Mouse (Mus musculus): ENCODE results near the gene Nop2. TPM values are rescaled to one million over a fixed set of nuclear protein-coding genes. Genes with fewer than 3 reads are reported as not detected.

Nop2 gene
- total RNA-seq, 2 experiments from 2014 or later, result 6.7 to 11.8 TPM

DNA sequence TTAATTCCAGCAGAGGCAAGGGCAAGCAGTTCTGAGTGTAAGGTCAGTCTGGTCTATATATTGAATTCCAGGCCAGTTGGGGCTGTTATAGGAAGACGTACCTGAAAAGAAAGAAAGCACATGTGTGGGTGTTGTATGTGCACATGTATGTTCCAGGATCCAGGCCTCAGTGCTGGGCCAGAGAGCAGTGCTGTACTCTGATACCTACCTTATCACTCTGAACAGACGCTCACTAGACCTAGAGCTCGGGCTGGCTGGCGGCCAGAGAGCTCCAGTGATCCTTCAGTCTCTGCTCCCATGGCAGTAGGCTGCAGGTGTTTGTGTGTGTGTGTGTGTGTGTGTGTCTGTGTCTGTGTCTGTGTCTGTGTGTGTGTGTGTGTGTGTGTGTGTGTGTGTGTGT, 27.5 kb upstream of the Nop2 start:
- peak; percentile 97 for ATAC-seq (replicated peaks; ENCODE audit: low FRiP score, poor library complexity, severe bottlenecking)

DNA sequence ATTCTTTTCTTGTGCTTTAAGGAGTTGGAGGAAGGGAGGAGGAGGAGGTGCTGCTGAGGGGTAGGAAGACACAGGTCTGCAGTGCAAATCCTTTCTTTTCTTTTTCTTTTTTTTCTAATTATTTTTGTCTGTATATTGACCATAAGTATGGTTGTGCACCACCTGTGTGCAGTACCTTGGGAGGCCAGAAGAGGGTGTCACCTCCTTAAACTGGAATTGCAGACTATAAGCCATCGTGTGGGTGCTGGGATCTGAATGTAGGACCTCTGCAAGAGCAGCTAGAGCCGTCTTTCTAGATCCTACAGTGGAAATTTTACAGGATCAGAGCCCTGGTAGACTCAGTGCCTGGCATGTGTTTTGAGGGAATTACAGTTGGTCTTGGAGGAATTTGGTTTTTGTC, 24.0 kb upstream of the Nop2 start:
- ATAC-seq (replicated peaks; ENCODE audit: low FRiP score, poor library complexity, severe bottlenecking), result no peak

DNA sequence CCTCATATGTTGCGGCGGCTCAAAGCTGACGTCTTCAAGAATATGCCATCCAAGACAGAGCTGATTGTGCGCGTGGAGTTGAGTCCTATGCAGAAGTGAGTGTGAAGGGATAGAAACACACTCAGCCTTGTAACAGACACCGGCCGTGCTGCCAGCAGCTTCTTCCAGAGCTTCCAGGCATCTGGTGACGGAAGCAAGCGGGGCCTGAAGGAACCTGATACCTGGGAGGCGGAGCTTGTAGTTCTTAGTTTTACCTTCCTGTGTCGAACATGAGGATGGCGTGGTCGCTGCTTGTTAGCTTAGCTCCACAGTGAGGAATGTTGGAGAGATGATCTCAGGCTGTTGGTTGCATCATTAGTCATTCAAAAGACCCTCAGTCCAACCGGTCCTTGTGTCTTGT, 22.3 kb upstream of the Nop2 start:
- no peak for ATAC-seq (replicated peaks; ENCODE audit: low FRiP score, poor library complexity, severe bottlenecking)

DNA sequence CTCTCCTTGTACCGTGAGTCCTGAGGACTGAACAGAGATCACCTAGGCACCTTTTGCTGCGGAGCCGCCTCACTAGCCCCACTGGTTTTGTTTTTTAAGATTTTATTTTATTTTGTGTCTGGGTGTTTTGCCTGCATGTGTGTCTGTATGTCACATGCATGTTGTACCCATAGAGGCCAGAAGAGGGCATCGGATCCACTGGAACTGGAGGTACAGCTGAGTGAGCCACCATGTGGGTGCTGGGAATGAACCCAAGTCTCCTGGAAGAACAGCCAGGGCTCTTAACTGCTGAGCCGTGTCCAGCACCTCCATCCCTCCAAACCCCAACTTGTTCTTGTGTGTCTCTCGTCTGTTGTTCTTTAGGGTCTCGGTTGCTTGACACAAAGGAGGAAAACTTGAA, 20.8 kb upstream of the Nop2 start:
- ATAC-seq (replicated peaks; ENCODE audit: low FRiP score, poor library complexity, severe bottlenecking), result 0 out of 2 replicates have a peak, but pooled peaks have one; percentile 48

DNA sequence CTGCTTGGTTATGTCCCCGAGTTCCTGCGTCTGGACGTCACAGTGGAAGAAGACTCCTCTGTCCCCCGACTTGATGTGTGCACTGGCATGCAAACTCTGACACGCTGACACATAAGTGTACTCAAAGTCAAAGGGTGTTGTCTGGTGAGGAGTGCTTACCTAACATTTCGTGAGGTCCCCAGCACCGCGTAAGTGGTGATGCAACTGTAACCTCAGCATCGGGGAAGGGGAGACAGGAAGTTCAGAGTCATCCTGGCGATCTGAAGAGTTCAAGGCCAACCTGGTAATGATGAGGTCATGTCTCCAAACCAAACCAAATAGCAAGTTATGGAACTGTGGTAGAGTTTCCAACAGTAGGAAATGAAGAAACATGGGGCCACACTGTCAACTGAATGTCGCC, 19.2 kb upstream of the Nop2 start:
- no peak for ATAC-seq (replicated peaks; ENCODE audit: low FRiP score, poor library complexity, severe bottlenecking)

DNA sequence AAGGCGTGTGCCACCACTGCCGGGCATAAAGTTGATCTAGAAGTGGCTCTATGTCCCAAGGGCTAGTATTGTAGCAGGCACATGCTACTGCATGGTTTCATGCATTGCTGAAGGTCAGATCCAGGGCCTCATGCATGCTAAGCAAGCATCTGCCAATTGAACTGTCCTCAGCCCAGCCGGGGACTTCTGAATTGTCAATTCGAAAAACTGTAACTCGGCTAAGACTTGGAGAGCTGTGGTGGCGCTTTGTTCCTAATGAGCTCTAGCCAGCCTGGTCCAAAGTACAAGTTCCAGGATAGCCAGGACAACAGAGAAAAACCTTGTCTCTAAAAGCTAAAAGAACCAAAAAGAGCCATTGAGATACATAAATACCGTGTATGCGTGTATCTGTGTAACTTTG, 12.3 kb upstream of the Nop2 start:
- no peak for ATAC-seq (replicated peaks; ENCODE audit: low FRiP score, poor library complexity, severe bottlenecking)

DNA sequence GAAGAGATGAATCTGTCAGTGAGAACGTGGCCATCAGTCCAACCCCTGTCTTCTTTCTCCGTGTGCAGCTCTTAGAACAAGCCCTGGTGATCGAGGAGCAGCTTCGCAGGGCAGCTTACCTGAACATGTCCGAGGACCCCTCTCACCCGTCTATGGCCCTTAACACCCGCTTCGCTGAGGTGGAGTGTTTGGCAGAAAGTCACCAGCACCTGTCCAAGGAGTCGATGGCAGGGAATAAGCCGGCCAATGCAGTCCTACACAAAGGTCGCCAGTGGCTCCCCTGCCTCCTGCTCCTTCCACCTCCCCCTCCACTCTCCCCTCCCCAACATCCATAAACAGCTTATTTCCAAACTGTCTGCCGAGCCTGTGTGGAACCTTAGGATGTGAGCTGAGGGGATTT, 3.0 kb upstream of the Nop2 start:
- no peak for ATAC-seq (replicated peaks; ENCODE audit: low FRiP score, poor library complexity, severe bottlenecking)

DNA sequence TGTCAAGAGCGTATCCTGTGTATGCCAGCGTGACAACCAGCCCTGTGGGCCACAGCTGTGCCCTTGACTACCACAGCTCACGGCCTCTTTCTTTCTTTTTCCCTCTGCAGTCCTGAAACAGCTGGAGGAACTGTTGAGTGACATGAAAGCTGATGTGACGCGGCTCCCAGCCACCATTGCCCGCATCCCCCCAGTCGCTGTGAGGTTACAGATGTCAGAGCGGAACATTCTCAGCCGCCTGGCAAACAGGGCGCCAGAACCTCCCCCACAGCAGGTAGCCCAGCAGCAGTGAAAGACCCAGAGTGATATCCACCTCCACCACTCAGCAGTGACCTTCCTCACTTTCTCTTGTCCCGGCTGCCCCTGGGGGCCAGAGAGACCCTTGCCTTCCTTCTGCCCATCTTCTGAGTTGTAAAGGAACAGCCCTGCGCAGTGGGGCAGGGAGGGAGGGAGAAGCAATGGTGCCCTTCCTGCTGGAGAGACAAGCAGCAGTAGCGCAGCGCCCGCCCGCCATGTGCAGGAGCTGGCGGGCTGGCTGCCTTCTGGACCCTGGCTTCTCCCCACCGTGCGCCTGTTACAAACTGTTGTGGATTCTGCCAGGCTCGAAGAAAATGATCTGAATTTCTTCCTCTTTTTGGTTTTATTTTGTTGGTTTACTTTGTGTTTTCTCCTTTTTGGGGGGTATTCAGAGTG, 1.9 kb upstream of the Nop2 start:
- no peak for ATAC-seq (replicated peaks; ENCODE audit: low FRiP score, poor library complexity, severe bottlenecking)

DNA sequence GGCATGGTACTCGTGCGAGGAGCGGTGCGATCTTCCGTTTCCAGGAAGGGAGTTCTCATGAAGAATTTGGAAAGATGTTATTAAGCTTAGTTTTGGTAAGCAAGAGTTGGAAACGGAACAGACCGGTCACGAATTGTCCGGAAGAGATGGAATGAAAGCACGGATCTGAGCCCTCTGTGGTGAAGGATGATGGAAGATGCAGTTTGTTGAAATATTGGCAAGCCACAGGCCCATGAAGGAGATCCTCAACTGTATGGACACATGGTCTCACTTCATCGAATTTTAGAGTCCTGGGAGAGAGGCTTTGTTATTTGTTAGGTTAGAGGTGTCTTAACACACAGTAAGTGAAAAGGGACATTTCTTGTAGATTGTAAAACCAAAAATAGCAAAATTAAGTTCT, 761 bp downstream of the Nop2 start:
- ATAC-seq (replicated peaks; ENCODE audit: low FRiP score, poor library complexity, severe bottlenecking), result no peak

DNA sequence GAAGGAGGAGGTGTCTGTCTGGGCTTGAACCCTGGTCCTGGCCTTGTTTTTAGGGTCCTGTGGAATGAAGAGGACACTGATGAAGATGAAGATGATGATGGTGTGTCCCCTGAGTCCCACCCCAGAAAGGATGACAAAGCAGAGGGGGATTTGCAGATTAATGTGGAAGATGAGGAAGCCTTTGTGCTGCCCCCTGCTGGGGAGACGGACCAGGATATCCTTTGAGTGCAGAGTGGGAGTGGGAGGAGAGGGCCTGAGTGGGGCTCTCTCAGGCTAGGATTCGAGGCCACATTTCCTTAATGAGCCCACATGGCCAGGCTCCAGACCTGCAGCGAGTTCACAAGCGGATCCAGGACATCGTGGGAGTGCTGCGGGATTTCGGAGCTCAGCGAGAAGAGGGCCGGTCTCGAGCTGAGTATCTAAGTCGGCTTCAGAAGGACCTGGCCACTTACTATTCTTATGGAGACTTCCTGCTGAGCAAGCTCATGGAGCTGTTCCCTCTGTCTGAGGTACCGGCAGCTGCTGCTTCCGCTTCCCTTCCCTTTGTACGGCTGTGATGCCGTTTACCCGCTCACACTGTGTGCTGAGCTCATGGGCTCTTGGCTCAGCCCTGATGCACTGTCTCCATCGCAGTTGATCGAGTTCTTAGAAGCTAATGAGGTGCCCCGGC, 5.4 kb downstream of the Nop2 start:
- peak; percentile 57; the same call in 1 of the 2 replicates for ATAC-seq (replicated peaks; ENCODE audit: low FRiP score, poor library complexity, severe bottlenecking)

DNA sequence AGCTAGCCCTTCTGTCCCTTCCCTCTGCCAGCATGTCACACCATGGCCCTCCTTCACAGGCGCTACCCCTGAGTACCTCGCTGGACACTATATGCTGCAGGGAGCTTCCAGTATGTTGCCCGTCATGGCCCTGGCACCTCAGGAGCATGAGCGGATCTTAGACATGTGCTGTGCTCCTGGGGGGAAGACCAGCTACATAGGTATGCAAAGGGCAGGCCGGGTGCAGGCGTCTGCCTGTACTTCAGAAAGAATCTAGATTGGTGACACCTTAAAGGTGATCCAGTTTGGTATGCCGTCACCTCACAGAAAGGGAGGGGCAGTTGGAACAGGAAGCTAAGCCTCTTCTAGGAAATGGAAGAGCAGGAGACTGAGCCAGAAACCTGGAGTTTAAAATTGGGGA, 8.0 kb downstream of the Nop2 start:
- no peak for ATAC-seq (replicated peaks; ENCODE audit: low FRiP score, poor library complexity, severe bottlenecking)

DNA sequence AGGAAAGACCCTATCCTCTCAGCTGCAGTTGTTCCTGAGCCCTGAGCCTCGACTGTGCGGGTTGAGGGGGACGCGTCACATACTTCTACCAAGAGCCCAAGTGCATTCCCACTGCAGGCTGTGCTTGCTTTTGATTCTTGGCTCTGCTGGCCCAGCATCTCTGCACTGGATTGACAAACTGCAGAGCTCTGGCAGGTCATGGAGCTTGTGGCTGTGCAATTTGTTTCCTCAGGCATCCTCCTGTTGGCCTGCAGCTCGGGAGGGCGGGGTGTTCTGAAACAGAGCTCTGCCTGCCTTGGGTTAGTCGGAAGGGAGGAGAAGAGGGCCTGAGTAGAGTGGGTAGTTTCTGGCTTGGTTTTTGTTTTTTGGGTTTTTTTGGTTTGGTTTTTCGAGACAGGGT, 10.7 kb downstream of the Nop2 start:
- ATAC-seq (replicated peaks; ENCODE audit: low FRiP score, poor library complexity, severe bottlenecking), result no peak

DNA sequence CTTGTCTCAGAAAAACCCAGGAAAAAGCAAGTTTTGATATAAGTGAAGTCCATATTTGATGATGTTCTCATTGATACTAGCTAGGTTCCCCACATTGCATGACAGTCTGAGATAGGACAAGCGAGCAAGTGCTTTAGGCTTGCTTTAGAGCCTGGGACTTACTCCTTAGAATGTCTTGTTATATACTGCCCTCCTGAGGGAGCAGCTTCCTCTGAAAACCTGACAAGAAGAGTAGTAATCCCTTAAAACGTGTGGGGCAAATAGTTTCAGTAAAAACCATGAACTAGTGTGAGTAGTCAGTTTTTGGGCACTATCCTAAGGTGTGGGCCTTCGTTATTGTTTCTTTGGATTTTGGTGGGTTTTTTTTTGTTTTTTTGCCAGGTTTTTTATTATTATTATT, 11.4 kb downstream of the Nop2 start:
- no peak for ATAC-seq (replicated peaks; ENCODE audit: low FRiP score, poor library complexity, severe bottlenecking)

DNA sequence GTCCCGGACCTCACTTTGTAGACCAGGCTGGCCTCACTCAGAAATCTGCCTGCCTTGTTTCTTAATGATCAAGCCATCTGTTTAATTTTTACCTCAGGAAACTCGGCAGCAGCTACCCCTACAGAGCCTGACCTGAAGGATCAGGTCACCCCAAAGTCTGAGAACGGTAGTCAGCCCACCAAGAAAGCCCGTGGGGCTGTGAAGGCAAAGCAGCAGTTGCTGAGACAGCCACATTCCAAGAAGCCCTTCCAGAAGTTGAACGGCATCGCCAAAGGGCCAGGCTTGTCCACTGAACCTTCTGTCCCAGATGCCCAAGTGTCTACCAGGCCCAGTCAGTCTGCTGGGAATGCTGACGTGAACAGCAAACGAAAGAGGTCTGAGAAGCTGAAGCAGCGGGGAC, 12.2 kb downstream of the Nop2 start:
- no peak for ATAC-seq (replicated peaks; ENCODE audit: low FRiP score, poor library complexity, severe bottlenecking)

DNA sequence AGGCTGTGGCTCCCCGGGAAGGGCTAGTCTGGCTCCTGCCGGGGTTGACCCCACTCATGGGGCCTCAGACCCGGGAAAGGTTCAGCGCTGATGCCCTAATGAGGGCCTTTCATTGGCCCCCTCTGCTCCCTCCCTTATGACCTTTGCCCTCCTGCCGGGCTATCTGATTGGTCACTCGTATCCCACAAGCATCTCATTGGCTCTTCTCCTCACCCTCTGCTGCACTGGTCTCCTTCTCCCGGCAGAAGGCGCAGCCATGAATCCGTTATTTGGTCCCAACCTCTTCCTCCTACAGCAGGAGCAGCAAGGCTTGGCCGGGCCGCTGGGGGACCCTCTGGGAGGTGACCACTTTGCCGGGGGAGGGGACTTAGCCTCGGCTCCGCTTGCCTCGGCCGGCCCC, 13.3 kb downstream of the Nop2 start, which contains the start of gene Iffo1:
Gene Iffo1 (plus strand): TSS at position 241 of the 400 bp plus-strand sequence.
- ATAC-seq (replicated peaks; ENCODE audit: low FRiP score, poor library complexity, severe bottlenecking), result peak; percentile 94

DNA sequence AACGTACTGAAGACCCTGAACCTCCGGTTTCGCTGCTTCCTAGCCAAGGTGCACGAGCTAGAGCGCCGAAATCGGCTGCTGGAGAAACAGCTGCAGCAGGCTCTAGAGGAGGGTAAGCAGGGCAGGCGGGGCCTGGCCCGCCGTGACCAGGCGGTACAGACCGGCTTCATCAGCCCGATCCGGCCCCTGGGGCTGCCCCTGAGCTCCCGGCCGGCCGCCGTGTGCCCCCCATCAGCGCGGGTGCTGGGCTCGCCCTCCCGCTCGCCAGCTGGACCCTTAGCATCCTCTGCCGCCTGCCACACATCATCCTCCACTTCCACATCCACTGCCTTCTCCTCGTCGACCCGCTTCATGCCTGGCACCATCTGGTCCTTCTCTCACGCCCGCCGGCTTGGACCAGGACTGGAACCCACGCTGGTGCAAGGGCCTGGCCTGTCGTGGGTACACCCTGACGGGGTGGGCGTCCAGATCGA, 13.8 kb downstream of the Nop2 start:
- peak; percentile 51; the same call in 1 of the 2 replicates for ATAC-seq (replicated peaks; ENCODE audit: low FRiP score, poor library complexity, severe bottlenecking)

DNA sequence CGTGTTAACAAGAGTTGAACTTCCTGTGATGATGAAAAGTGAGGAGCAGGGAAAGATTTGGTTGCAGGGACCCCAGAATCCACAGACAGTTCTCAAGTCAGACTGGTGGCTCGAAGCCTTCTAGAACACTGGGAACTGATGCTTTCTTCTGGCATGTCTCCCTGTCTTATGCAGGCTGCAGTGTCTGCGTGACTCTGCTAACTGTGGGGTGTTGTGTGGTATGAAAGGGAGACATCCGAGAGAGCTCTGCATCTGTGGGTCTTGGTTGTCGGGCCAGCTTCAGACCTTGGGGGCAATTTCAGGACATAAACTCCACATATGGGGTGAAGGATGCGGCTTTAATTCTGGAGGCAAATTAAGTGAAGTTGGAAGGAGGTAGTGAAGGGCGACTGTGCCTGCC, 14.4 kb downstream of the Nop2 start:
- no peak for ATAC-seq (replicated peaks; ENCODE audit: low FRiP score, poor library complexity, severe bottlenecking)

DNA sequence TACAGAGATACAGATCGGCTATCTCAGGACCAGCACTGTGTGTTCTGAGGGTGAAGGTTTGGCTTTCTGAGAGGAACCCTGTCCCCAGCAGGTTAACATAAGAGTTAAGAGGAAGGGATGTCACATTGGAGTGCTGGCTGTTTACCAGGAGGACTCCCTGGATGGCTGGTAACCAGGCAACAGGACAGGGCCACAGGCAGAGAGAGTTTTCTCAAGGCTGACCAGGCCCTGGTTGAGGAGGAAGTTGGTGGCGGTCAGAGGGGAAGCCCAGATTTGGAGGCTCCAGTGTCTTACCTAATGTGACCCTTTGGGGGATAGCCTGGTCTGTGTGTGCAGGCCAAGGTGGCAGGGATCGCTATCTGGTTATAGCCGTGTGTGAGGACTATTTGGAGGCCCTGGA, 15.1 kb downstream of the Nop2 start:
- ATAC-seq (replicated peaks; ENCODE audit: low FRiP score, poor library complexity, severe bottlenecking), result no peak

DNA sequence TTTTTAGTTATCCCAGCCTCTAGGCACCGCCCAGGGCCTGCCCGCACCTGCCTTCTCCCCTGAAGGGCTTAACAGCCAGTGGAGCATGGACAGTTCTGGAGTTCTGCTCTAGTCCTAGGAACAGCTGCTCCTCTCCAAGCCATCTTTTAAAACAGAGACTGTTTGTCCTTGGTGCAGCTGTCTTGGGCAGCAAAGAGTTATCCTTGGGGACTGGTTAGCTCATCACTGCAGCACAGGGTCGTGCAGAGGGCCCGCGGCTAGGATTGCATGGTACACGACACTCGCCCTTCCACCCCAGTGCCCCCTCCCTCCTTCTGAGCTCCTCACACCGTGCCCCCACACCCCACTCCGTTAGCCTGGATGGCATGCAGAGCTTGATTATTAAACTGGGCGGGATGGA, 15.6 kb downstream of the Nop2 start:
- no peak for ATAC-seq (replicated peaks; ENCODE audit: low FRiP score, poor library complexity, severe bottlenecking)

DNA sequence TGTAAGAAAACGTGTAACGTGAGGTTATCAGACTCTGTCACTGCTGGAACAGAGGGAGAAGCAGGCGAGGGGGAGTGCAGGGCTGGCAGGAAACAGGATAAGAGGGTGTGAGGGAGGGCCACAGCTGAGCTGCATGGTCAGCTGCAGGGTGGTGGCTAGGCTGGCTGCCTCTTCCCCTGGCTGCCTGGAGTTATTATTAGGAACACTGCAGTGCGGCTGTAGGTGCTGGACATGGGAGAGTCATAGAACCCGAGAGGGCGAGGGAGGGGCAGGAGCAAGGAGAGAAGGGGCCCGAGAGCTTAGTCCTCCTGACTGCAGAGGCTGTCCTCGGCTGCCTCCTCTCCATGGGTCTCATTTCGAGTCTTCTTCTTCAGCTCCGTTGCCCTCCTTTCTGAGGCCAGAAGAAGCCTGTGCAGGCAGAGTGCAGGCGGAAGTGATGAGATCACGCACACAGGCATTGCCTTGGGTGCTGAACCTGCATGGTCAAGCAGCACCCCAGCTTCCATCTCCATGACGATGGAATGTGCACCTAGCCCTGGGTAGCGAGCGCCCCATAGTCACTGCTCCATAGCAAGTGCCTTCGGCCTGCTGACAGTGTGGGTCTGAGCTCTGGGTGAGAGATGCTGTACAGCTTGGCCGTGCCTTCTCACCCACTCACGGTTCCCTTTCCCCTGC, 16.7 kb downstream of the Nop2 start:
- no peak for ATAC-seq (replicated peaks; ENCODE audit: low FRiP score, poor library complexity, severe bottlenecking)
